Mouse (Mus musculus) liver, adult 2 months (tissue): ENCODE measurements at regions not wholly inside any gene's neighbourhood (a gene's known extent, or its start where the extent isn't known, plus 50 kb on each side); places are given as distances from the start of the nearest gene placed in this dataset.

Experiments
- CTCF ChIP-seq: fragments of 200-500 bp; IDR thresholded peaks from 2 replicates; pipeline ENCODE4 v1.5.1; 2011; ENCODE audit warnings: low read depth, low read length, control low read depth
- POLR2A ChIP-seq: fragments of 200-500 bp; IDR thresholded peaks from 2 replicates; pipeline ENCODE4 v1.6.1; 2011; ENCODE audit warnings: low read length, control low read depth; ENCODE audit not compliant: insufficient read depth; ENCODE audit errors: extremely low read depth

- no peak for TF ChIP-seq POLR2A
- no peak for TF ChIP-seq CTCF
Measured at GRCm38 (mm10) chr3:121874576-121874975, 59.5 kb upstream of the Abcd3 start.
